Mouse (Mus musculus) forebrain, embryonic 16.5 days (tissue): ENCODE results near the gene Tmem95. TPM values are rescaled to one million over a fixed set of nuclear protein-coding genes. Genes with fewer than 3 reads are reported as not detected.

ENCODE experiments used
- ATAC-seq: fragments of 200-750 bp; cut with Nextera tagmentation; 2 replicates; pipeline ENCODE4 v1.8.0; 2017; ENCODE audit warnings: mild to moderate bottlenecking, moderate library complexity
- H3K27ac ChIP-seq: fragments of 300-500 bp; sonication (generic); 2 replicates; pipeline ENCODE4 v1.5.1; 2014; ENCODE audit warnings: low read length, control low read depth
- H3K27me3 ChIP-seq: fragments of 300-500 bp; sonication (generic); replicated peaks from 2 replicates; pipeline ENCODE4 v1.6.1; 2014; ENCODE audit warnings: low read length; ENCODE audit not compliant: control insufficient read depth, insufficient read depth
- H3K36me3 ChIP-seq: fragments of 300-500 bp; sonication (generic); 2 replicates; pipeline ENCODE4 v1.6.1; 2014; ENCODE audit not compliant: control insufficient read depth, insufficient read depth
- H3K4me1 ChIP-seq: fragments of 300-500 bp; sonication (generic); replicated peaks from 2 replicates; pipeline ENCODE4 v1.6.1; 2014; ENCODE audit warnings: low read length; ENCODE audit not compliant: control insufficient read depth, insufficient read depth
- H3K4me2 ChIP-seq: fragments of 300-500 bp; sonication (generic); 2 replicates; pipeline ENCODE4 v1.6.1; 2014; ENCODE audit warnings: mild to moderate bottlenecking, low read length, control low read depth
- H3K4me3 ChIP-seq: fragments of 300-500 bp; sonication (generic); replicated peaks from 2 replicates; pipeline ENCODE4 v1.5.1; 2014; ENCODE audit warnings: mild to moderate bottlenecking, low read length, control low read depth
- H3K9ac ChIP-seq: fragments of 300-500 bp; sonication (generic); replicated peaks from 2 replicates; pipeline ENCODE4 v1.6.1; 2014; ENCODE audit warnings: low read depth, low read length, control low read depth
- H3K9me3 ChIP-seq: fragments of 300-500 bp; sonication (generic); 2 replicates; pipeline ENCODE4 v1.6.1; 2016; ENCODE audit warnings: low read length; ENCODE audit not compliant: control insufficient read depth
- WGBS: fragments of 180-500 bp; shearing (Covaris S2); extraction: QIAGEN DNeasy Blood & Tissue Kit; methylation state at CpG from one replicate; pipeline ENCODE4 v1.1.7; 2014; 5-methylcytosine and 5-hydroxymethylcytosine counted together
- polyA plus RNA-seq: library from polyadenylated mRNA; unstranded; fragments of >200 nt; fragmentation: Nextera tagmentation; extraction: Ambion mirVana; gene quantifications from 2 replicates; pipeline ENCODE4 v1.2.1, GENCODE M21; 2015

The Tmem95 gene
- polyA plus RNA-seq = not detected in 2 replicates

GRCm38 (mm10) chr11:69877878-69878277, at the start of gene Tmem95:
Gene Tmem95 (minus strand): TSS chr11:69878018.
- Histone ChIP-seq H3K36me3 (no peaks in the 10 kb centered on the region), H3K9ac (no peak within 1 kb of the TSS), H3K4me3 (no peak within 1 kb of the TSS), H3K4me2 (peak within 1 kb of the TSS; percentile 24), H3K27ac (no peak within 1 kb of the TSS), H3K27me3 (peaks cover 5% of the 10 kb centered on the region; the same call in 1 of the 2 replicates), H3K4me1 (peaks cover 16% of the 10 kb centered on the region), H3K9me3 (no peaks in the 10 kb centered on the region)
- ATAC-seq = no peak
- WGBS = 83% methylated on average over 11 of the region's 11 CpGs

DNA sequence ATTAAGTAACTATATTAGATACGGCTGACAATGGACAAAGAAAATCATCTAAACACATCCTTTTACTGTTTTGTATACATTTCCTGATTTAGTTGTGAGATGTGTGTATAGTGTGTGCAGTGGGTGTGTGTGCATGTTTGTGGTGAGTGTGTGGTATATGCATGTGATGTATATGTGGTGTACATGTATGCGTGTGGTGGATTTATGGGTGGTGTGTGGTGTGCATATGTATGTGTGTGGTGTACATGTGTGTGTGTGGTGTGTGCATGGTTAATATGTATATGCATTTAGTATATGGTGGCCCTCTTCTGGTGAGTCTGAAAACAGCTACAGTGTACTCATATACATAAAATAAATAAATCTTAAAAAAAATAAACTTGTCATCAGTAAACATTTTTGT, 49.7 kb upstream of the Tmem95 start:
- Histone ChIP-seq H3K4me1 (peaks cover under 1% of the 10 kb centered on the region), H3K27ac (no peak overlapping the region), H3K4me3 (no peak overlapping the region), H3K9ac (no peak overlapping the region), H3K36me3 (no peaks in the 10 kb centered on the region), H3K4me2 (no peak overlapping the region), H3K27me3 (no peaks in the 10 kb centered on the region), H3K9me3 (no peaks in the 10 kb centered on the region)
- 98% methylated on average over 2 of the region's 2 CpGs for WGBS
- ATAC-seq = no peak

DNA sequence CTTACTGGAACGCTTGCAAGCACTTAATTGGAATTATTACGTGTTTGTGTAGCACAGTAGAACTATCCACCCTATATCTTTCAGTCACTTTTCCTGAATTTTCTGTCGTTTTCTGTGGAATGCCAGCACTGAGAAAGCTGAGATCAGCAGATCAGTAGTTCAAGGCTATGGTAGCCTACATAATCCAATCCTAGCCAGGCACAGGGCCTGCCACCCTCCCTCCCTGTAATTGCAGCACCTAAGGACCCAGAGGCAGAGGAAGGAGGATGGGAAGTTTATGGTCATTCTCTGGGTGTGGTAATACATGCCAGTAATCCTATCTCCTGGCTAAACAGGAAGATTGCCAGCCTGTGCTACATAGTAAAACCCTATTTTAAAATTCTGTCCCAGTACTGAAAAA, 45.0 kb upstream of the Tmem95 start:
- Histone ChIP-seq H3K27me3 (no peaks in the 10 kb centered on the region), H3K4me3 (no peak overlapping the region), H3K9ac (no peak overlapping the region), H3K4me2 (no peak overlapping the region), H3K27ac (no peak overlapping the region), H3K4me1 (peaks cover 21% of the 10 kb centered on the region), H3K9me3 (no peaks in the 10 kb centered on the region), H3K36me3 (peaks cover 9% of the 10 kb centered on the region)
- no peak for ATAC-seq
- 60% methylated on average over 3 of the region's 3 CpGs for WGBS

DNA sequence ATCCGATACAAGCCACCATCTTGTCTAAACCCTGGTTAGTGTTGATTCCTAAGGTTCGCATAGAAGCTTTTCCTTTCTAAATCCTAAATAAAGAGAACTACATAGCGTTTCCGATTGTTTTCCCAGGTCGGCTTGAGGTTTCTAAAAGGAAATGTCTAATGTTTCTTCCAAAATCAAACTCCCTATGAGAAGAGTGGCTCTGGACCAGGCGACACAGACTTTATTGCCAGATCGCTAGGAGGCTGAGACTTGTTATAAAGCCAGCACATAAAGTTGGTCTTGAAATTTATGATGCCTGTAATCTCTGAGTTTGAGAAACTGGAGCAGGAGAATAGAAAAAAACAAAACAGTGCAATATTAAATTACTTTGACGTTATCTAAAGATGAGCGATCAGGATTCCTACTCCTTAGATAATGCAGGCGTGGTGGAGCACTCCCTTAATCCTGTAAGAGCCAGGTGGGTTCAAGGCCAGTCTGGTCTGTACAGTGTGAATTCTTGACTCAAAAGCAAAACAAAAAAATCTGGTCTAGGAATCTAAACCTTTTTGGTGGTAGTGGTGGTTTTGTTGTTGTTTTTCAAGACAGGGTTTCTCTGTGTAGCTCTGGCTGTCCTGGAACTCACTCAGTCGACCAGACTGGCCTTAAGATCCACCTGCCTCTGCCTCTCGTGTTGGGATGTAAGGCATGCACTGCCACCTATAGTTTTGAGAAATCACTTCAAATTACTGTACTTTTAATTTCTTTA, 44.4 kb upstream of the Tmem95 start:
- Histone ChIP-seq H3K27ac (peak overlapping the region; percentile 98), H3K4me1 (peaks cover 21% of the 10 kb centered on the region), H3K4me2 (peak overlapping the region; percentile 79), H3K4me3 (peak overlapping the region; percentile 61), H3K27me3 (no peaks in the 10 kb centered on the region), H3K9ac (peak overlapping the region; percentile 64), H3K36me3 (peaks cover 15% of the 10 kb centered on the region), H3K9me3 (no peaks in the 10 kb centered on the region)
- no peak for ATAC-seq
- whole genome bisulfite sequencing = 2% methylated on average over 12 of the region's 12 CpGs

DNA sequence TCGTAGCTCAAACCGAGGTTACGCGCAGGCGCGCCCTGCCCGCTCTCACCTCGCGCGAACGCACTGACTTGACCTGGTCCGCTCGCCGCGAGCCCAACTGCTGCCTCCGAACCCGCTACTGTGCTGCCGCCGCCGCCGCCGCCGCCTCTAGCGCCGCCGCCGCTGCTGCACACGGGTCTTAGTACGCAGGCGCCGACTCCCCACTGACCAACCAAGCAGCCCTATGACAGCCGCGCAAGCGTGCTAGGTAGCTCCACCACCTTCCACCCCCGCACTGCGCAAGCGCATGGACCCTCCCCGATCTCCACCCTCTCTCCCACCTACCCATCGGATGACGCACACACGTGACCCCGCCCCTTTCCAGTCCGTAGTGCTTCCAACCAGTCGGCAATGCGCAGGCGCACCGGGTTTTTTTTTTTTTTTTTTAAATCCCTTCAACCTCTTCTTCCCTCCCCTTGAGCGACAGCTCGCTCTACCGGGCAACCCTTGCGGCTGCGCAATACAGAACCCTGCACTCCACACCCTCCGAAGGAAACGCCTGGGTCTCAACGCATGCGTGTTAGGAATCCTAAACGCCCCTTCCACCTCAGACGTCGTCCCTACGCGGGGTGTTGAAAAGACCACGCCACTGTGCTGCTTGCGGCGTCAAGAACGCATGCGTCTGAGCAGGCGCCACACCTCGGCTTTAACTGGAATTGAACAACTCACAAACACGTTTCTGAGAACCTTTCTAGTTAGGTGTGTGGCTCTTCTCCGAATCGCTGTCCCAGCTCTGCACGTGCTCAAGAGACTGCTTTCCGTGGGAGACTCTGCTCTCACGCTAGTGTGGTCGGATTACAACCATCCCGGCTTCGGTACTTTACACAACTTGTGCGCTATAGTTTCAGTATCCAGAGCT, 43.5 kb upstream of the Tmem95 start, which contains the start of gene Eif5a:
TSS of gene Eif5a (minus strand) at position 845 of the 898 bp plus-strand sequence.
- no peaks in the 10 kb centered on the region for H3K27me3 ChIP-seq

GRCm38 (mm10) chr11:69920266-69921031, 42.6 kb upstream of the Tmem95 start:
- ATAC-seq = no peak

More for the DNA sequence above, 43.5 kb upstream of the Tmem95 start, which contains the start of gene Eif5a:
- peaks cover 17% of the 10 kb centered on the region for H3K36me3 ChIP-seq
- H3K4me2 ChIP-seq = peak within 1 kb of the TSS; percentile 97
- H3K9me3 ChIP-seq = no peaks in the 10 kb centered on the region
- WGBS = under 1% methylated on average over 78 of the region's 78 CpGs
- H3K9ac ChIP-seq = peak within 1 kb of the TSS; percentile 89
- peaks cover 21% of the 10 kb centered on the region for H3K4me1 ChIP-seq
- ATAC-seq = peak; percentile 98
- H3K27ac ChIP-seq = peak within 1 kb of the TSS; percentile 98
- peak within 1 kb of the TSS; percentile 87 for H3K4me3 ChIP-seq

DNA sequence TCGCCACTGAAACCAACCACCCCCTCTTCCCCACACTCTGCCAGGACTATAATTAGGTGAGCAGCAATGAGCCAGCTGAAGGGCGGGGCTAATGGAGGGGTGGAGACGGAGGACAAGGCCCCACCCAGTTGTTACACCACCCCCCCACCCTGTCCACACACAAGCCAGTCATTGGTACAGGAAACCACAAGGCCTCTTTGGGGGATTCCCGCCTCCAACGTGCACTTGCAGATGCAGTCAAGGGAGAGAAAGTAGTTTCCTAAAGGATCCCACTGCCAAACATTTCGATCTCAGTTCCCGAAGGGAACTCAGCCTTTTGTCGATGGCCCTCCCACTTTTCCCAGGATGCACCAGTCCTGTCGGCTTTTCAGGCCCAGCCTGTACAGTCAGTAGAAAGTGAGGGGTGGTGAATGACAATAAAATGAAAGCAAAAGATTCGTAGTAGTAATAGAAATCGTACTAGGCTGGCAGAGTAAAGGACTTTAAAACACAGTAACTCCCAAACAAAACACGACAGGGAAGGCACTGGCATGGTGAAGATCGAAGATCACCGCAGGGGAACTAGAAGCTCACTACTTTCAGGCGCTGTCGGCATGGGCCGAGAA, 41.9 kb upstream of the Tmem95 start:
- peak overlapping the region; percentile 88 for H3K27ac ChIP-seq
- H3K9ac ChIP-seq = peak overlapping the region; percentile 89
- H3K27me3 ChIP-seq = no peaks in the 10 kb centered on the region
- H3K36me3 ChIP-seq = peaks cover 25% of the 10 kb centered on the region
- WGBS = under 1% methylated on average over 17 of the region's 17 CpGs
- H3K4me1 ChIP-seq = peaks cover 29% of the 10 kb centered on the region
- peak overlapping the region; percentile 97 for H3K4me2 ChIP-seq
- no peaks in the 10 kb centered on the region for H3K9me3 ChIP-seq
- no peak for ATAC-seq
- H3K4me3 ChIP-seq = peak overlapping the region; percentile 87

More at GRCm38 (mm10) chr11:69920266-69921031, 42.6 kb upstream of the Tmem95 start:
- H3K27ac ChIP-seq = peak overlapping the region; percentile 88
- peak overlapping the region; percentile 89 for H3K9ac ChIP-seq
- peak overlapping the region; percentile 87 for H3K4me3 ChIP-seq
- H3K4me2 ChIP-seq = peak overlapping the region; percentile 97
- peaks cover 22% of the 10 kb centered on the region for H3K36me3 ChIP-seq
- WGBS = under 1% methylated on average over 62 of the region's 65 CpGs
- no peaks in the 10 kb centered on the region for H3K27me3 ChIP-seq
- no peaks in the 10 kb centered on the region for H3K9me3 ChIP-seq
- H3K4me1 ChIP-seq = peaks cover 22% of the 10 kb centered on the region

GRCm38 (mm10) chr11:69919053-69919452, 41.2 kb upstream of the Tmem95 start:
- 85% methylated on average over 9 of the region's 9 CpGs for WGBS
- no peak overlapping the region for H3K27ac ChIP-seq
- 0 out of 2 replicates have a peak overlapping the region, but pooled peaks have one; percentile 28 for H3K9ac ChIP-seq
- ATAC-seq = no peak
- H3K36me3 ChIP-seq = peaks cover 25% of the 10 kb centered on the region
- H3K4me1 ChIP-seq = peaks cover 34% of the 10 kb centered on the region
- peak overlapping the region; percentile 87 for H3K4me3 ChIP-seq
- no peaks in the 10 kb centered on the region for H3K9me3 ChIP-seq
- H3K27me3 ChIP-seq = no peaks in the 10 kb centered on the region
- H3K4me2 ChIP-seq = peak overlapping the region; percentile 97
